Mouse (Mus musculus) myocyte (in vitro differentiated cells): ENCODE data around the gene Exoc5.

ENCODE experiments used
- CEBPB ChIP-seq: IDR thresholded peaks from 2 replicates; pipeline ENCODE4 v1.6.1; 2011; ENCODE audit warnings: mild to moderate bottlenecking, moderate library complexity; ENCODE audit not compliant: poor library complexity, insufficient read depth, severe bottlenecking
- E2F4 ChIP-seq: IDR thresholded peaks from one replicate; pipeline ENCODE4 v1.6.1; 2011; ENCODE audit warnings: mild to moderate bottlenecking, control low read depth, moderate library complexity; ENCODE audit not compliant: insufficient read depth
- MAX ChIP-seq: IDR thresholded peaks from one replicate; pipeline ENCODE4 v1.6.1; 2011; ENCODE audit warnings: low read depth, mild to moderate bottlenecking, control low read depth
- MYOG ChIP-seq, 3 experiments: IDR thresholded peaks; one replicate each; pipeline ENCODE4 v1.6.1; 2011; ENCODE audit warnings: control low read depth in 2 of 3, low read depth in 2 of 3, mild to moderate bottlenecking in 2 of 3; ENCODE audit not compliant: insufficient read length in 2 of 3, control insufficient read depth in 1 of 3, insufficient read depth in 1 of 3
- POLR2A ChIP-seq: IDR thresholded peaks from one replicate; pipeline ENCODE4 v1.6.1; 2011; ENCODE audit warnings: low read depth, mild to moderate bottlenecking, control low read depth, moderate library complexity; ENCODE audit not compliant: insufficient read length
- POLR2AphosphoS2 ChIP-seq: IDR thresholded peaks from one replicate; pipeline ENCODE4 v1.6.1; 2011; ENCODE audit warnings: low read depth, control low read depth; ENCODE audit not compliant: insufficient read length
- USF1 ChIP-seq: IDR thresholded peaks from one replicate; pipeline ENCODE4 v1.6.1; 2011; ENCODE audit warnings: low read depth, mild to moderate bottlenecking, control low read depth, moderate library complexity

DNA sequence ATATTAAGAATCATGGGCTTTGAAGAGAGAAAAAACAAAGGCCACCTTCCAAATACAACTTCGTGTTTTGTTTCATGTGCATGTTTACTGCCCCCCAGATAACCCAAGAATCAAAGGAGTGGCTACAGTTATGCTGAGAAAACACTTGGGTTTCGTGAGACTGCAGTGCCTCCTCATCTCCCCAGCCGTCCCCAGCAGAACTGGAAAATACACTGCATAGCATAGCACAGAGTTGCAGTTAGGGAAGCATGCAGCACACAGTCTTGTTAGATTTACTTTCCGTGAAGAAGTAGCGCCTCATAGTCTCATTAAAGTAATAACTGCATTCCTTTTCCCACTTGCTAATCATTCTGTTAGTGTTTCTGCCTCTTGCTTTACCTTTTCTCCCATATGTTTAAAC lies 23.6 kb upstream of the Exoc5 start:
- TF ChIP-seq POLR2A (no peak), POLR2AphosphoS2 (no peak), CEBPB (no peak), USF1 (no peak), MYOG (IDR thresholded peaks at IDR 0.05; ENCODE audit: control insufficient read depth in 1 of 3, insufficient read depth in 1 of 3, insufficient read length in 2 of 3, low read depth in 2 of 3) (no peak), E2F4 (no peak), MAX (no peak)
